Mouse (Mus musculus) lung, postnatal 0 days (tissue): ENCODE results near the gene Ugdh.

ENCODE experiments used
- CTCF ChIP-seq: IDR thresholded peaks from 2 replicates; pipeline ENCODE4 v1.5.1; 2016; ENCODE audit warnings: antibody characterized with exemption, mild to moderate bottlenecking
- EP300 ChIP-seq: IDR thresholded peaks from 2 replicates; pipeline ENCODE4 v1.6.1; 2016; ENCODE audit warnings: antibody characterized with exemption, mild to moderate bottlenecking, control low read depth

DNA sequence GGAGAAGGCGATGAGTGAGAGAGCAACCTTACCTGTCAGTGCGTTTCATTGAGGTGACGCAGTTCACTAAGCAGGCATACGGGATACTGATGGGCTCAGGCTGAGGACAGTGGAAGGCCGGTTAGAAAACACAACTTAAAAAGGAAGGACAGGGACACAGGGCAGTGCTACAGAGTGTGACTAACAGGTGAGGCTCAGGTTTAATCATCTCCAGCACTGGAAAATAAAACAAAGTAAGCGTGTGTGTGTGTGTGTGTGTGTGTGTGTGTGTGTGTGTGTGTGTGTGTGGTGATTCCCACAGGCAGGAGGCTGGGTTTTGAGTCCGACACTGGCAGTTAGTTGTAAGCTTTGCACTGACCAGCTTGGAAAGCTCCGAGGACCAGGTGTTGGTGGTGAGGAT lies 12.9 kb downstream of the Ugdh start:
- TF ChIP-seq CTCF (no peak), EP300 (no peak)
